Mouse (Mus musculus) brain, embryonic 14.5 days (tissue): ENCODE data around the gene Hspbap1. TPM values are rescaled to one million over a fixed set of nuclear protein-coding genes. Genes with fewer than 3 reads are reported as not detected.

Experiments used
- DNase-seq: peaks from one replicate; pipeline ENCODE4 v3.0.0-alpha.2; 2011; ENCODE audit warnings: low read depth
- CTCF ChIP-seq: fragments of 200-500 bp; IDR thresholded peaks from 2 replicates; pipeline ENCODE4 v1.5.1; 2012; ENCODE audit warnings: inconsistent platforms, mild to moderate bottlenecking, moderate library complexity, borderline replicate concordance; ENCODE audit not compliant: insufficient read depth, insufficient read length; ENCODE audit errors: extremely low read depth
- POLR2A ChIP-seq: fragments of 200-500 bp; IDR thresholded peaks from 2 replicates; pipeline ENCODE4 v1.6.1; 2012; ENCODE audit warnings: mild to moderate bottlenecking, inconsistent platforms, borderline replicate concordance; ENCODE audit not compliant: poor library complexity, insufficient read depth, insufficient read length, severe bottlenecking; ENCODE audit errors: extremely low read depth
- polyA plus RNA-seq: library from polyadenylated mRNA; depleted of rRNA; stranded (reverse); fragments of >200 nt; gene quantifications from 2 replicates; pipeline ENCODE4 v1.2.3, GENCODE M21; 2012

The Hspbap1 gene
- polyA plus RNA-seq, 1 experiment = 14.5 TPM

DNA sequence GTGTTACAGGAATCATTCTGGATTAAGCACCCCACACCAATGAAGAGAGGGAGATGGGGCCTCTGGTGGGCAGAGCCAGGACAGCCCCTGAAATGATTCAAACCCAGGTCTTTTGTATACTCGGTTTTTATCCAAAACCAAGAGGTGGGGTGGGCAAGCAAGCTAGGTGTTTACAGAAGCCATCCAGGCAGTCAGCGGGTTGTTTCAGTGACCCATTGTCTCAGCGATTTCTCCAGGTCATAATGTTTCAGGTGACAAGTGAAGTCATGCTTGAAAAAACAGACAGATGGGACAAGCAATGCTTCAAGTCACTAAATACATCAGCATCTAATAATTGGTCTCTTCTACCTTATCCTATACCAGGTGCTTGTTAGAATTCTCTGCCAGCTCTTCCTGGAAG is 3.8 kb upstream of the Hspbap1 start:
- no peak for TF ChIP-seq POLR2A
- TF ChIP-seq CTCF = no peak
- DNase-seq = no peak

DNA sequence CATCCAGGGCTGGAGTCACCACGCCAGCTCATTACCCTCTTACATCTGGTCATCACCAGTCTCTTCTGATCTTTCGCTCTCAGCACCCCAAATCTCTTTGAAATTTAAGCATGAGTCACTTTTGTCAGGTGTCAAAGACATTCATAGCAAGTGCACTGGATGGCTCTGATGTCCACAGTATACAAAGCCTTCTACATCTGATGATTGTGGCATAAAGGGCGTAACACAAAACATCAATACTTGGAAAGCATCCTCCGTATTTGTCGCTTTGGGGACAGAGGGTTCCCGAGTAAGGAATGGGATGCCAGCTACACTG is 1.7 kb upstream of the Hspbap1 start:
- DNase-seq = peak; percentile 17

DNA sequence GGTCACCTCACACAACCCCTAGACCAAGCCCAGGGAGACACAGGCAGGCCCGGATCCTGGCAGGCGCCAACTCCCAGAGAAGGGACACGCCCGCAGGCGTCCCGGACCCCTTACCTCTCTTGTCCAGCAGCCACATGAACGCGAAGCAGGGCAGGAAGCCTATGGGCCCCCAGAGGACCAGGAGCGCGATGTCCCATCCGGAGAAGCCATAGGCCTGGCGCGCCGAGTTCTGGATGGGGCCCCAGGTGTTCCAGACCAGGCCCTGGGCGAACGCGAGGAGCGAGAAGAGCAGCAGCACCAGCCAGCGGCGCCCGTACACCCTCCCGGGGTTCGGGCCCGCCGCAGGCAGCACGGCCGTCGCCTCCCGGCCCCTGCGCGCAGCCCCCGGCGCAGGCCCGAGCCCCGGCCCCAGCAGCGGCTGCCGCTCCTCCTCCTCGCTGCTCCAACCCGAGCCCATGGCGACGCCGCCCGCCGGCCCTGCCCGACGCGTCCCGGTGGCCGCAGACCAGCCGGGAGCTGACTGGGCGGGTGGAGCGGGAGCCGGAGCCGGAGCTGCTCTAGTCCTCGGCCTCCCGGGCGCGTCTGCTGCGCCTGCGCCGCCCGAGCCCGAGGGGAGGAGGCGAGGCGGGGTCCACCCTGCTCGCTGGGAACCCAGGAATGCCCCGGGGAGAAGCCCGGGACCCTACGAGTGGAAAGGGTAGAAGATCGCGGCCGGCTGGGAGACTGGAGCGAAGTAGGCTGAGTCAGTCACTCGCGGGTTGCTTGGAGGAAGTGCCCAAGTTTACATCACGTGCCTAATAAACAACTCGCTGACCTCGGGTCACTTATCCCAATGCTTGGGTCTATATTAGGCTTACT is 1.2 kb upstream of the Hspbap1 start, which contains the start of gene Dirc2:
Gene Dirc2 (minus strand): TSS at position 572 of the 858 bp plus-strand sequence.
- TF ChIP-seq CTCF (no peak), POLR2A (peak; percentile 85)
- DNase-seq = peak; percentile 84

More for the DNA sequence above, 1.7 kb upstream of the Hspbap1 start:
- TF ChIP-seq POLR2A (no peak), CTCF (no peak)

DNA sequence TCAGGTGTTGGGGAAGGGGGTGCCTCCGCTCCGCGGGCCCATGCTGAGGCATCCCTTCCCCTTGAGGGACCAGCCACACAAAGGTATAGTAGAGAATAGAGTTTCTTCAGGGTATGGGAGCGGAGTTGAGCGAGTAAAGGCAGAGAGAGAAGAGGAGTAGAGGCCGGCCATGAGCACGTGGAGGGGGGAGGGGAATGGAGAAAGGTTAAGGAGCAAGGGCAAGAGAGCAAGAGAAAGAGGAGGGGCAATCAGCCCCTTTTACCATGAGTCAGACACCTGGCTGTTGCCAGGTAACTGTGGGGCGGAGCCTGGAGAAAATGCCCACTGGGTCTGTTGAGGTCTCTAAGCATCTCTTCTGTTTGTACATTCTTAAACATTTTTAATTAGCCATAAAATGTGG is 966 bp downstream of the Hspbap1 start:
- no peak for DNase-seq
- TF ChIP-seq POLR2A (no peak), CTCF (no peak)

DNA sequence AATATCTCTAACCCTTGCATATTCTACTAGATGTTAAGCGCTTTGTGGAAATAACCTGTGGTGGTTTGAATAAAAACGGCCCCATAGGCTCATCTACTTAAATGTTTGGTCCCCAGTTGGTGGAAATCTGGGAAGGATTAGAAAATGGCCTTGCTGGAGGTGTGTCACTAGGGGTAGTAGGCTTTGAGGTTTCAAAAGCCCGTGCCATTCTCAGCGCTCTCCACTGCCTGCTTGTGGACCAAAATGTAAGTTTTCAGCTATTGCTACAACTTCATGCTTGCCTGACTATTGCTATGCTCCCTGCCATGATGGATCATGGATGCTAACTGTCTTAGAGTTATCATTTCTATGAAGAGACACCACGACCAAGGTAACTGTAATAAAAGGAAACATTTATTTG is 1.4 kb downstream of the Hspbap1 start:
- DNase-seq = no peak

DNA sequence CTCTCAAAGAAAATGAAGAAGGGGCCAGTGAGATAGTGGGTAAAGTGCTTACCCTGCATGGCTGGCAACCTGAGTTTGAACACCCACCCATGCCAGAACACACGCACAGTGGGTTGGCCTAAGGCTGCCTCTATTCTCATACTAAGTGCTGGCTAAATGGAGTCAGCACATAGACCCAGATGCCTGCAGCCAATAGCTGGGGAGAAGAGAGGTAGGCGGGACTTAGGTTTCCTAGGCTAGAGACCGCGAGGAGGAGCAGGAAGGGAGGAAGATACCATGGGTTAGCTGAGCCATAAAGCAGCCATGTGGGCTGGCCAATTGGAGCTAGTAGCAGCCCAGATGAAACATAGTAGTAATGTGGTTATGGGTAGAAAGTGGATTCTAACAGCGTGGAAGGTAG is 2.4 kb downstream of the Hspbap1 start:
- no peak for DNase-seq

More for the DNA sequence above, 1.4 kb downstream of the Hspbap1 start:
- no peak for TF ChIP-seq CTCF
- TF ChIP-seq POLR2A = no peak

DNA sequence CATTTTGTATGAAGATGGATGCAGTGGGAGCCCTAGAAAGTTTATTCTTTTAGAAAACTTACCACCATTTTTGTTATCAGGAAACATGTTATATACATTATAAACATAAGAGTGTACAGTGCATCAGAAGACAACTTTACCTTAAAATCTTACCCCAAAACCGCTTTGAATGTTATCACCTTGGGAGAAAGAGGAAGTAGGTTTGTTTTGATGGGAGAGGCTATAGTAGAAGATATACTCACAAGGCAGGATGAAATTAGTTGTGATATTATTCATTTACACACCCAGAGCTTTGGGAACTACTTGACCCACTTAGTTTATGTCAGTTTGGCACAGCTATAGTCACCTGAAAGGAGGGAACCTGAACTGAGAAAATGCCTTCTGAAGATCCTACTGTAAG is 5.7 kb downstream of the Hspbap1 start:
- TF ChIP-seq CTCF (no peak), POLR2A (no peak)
- no peak for DNase-seq

More for the DNA sequence above, 2.4 kb downstream of the Hspbap1 start:
- TF ChIP-seq CTCF (no peak), POLR2A (no peak)

DNA sequence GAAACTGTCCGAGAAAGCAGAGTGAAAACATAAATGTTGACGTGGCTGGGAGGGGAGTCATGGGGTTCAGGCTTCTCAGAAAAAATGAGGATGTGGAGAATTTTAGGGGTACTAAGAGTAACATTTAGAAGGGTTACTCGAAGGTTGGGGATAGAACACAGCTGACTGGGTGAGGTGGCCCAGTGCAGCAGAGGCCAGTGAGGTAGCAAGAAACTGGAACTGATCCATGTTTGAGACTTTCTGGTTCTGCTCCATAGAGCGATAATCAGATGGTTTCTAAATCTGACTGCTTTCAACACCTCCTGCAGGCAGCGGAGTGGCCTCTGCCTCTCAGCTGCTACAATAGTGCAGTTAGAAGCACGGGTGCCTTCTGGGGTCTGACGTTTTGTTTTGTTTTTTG is 6.6 kb downstream of the Hspbap1 start:
- no peak for DNase-seq
- TF ChIP-seq POLR2A (no peak), CTCF (no peak)

DNA sequence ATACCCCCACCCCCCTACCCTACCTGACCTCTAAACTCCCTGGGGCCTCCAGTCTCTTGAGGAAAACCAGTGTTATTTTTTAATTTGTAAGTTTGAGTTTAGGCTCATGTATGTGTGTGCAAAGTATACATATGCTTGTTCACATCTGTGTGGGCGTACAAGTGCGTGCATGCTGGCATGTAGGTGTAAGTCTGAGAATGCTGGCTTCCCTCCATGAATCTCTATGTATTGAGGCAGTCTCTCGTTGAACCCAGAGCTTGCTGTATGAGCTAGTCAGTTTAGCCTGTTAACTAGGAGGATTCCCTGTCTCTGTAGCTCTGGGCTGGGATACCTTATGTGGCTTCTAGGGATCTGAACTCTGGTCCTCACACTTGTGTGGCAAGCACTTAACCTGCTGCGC is 7.6 kb downstream of the Hspbap1 start:
- TF ChIP-seq POLR2A = no peak
- TF ChIP-seq CTCF = no peak

DNA sequence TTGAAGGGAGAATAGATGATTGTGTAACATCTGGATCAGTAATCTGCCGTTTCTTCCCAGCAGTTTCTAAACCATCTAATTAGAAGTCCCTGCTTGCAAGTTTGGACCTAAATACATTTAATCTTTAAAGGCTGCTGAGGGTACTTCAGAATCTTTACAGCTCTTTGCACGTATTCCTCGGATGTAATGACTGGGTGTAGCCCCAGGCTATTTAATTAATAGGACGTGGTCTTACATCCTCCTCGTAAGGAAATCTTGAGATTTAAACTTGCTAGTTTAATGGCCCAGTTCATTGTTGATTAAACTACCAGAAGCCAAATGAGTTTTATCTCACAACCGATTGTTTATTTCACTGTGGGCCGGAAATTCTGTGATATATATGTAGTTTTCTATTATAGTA is 9.5 kb downstream of the Hspbap1 start:
- DNase-seq = no peak
- TF ChIP-seq CTCF = no peak
- TF ChIP-seq POLR2A = no peak

More for the DNA sequence above, 7.6 kb downstream of the Hspbap1 start:
- DNase-seq = no peak

DNA sequence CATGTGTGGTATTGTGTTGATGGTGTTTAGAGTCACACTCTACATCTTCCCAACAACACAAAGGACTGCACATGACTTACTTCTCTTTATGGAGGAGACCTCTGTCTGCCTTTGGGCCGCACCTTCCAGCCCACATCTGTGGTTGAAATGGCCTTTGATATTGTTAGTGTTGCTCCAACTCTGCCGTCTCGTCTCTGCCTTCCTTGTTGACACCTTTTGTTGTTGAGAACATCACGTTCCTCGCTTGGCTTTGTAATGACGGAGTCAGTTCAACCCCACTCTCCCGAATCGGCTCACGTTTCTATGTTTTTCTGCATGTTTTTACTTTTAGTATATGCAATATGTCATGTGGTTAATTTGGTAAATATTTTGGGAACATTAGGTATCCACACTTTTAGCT is 10.9 kb downstream of the Hspbap1 start:
- no peak for DNase-seq
- no peak for TF ChIP-seq CTCF
- TF ChIP-seq POLR2A = no peak

DNA sequence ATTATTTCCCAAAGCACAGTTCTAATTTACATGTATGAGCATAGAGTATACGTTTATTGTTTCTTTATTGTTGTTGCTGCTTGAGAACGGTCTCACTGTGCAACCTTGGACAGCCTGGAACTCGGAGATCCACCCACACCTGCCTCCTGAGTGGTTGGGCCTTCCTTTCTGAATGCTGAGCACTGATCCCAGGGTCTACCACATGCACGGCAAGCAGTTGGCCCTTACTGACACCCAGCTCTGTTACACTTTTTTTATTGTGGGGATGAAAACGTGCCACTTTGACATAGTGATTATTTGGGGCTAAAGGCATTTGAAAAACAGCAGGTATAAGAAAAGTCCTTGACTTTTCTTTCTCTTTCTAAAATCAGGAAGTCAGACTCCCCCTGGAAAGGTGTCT is 11.5 kb downstream of the Hspbap1 start:
- TF ChIP-seq POLR2A = no peak
- no peak for TF ChIP-seq CTCF
- DNase-seq = no peak

DNA sequence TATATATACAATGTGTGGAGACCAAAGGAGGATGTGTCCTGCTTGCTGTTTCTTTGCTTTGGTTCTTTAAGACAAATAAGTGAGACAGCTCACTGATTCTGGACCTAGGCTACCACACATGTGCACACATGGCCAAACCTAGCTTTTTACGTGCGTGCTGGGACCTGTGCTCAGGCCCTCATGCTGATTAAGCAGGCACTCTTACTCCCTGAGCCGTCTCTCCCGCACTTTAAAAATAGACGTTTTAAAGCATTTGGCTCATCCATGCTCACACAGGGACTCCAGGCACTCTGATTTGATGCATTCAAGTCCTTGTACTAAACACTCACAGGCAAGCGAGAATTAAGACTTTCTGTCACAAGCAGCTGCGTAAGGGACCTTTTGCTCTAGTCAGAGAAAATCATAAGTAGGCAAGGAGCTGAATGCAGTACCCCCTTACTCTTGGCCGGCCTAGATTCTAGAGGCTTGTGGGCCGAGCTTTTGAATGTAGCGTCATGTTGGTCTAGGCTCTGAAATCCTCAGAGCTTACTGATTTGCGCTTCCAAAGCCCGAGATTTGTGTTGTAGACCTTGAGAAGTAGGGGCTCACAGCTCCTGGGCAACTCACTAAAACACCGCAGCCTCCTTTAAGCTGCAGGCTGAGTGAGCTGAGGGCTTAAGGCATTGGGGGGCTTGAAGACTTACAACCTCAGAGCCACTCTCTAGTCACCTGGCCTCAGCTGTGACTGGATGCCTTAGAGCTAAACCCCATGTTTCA is 12.5 kb downstream of the Hspbap1 start:
- no peak for TF ChIP-seq POLR2A
- TF ChIP-seq CTCF = no peak
- no peak for DNase-seq
